Mouse (Mus musculus): ENCODE data around the gene Flt3l.

DNA sequence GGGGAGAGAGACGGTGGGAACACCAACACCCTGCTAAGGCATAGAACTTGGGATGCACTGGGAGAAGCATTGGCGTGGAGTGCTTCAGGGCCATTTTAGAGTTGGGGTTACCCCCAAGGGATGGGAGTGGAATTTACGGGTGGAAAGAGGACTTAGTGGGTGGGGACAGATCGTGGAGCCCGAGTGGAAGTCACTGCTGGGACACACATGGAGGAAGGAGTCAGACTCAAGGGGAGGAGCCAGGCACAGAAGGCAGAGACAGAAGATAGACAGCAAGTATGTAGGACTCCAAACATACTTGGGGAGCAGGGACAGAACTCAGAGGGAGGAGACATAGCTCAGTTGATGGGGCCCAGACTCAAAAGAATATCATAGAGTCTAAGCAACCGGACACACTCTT lies 26.3 kb upstream of the Flt3l start:
- TF ChIP-seq CTCF (IDR thresholded peaks at IDR 0.05; ENCODE audit: low read depth) (no peak), EP300 (IDR thresholded peaks at IDR 0.05; ENCODE audit: low read depth) (no peak)

Measured in liver, postnatal 0 days (tissue).